Mouse (Mus musculus) lung, adult 2 months (tissue): ENCODE results near the gene Acad12.

ENCODE experiments used
- CTCF ChIP-seq: fragments of 200-500 bp; IDR thresholded peaks from 2 replicates; pipeline ENCODE4 v1.5.1; 2011; ENCODE audit warnings: mild to moderate bottlenecking, low read length, control low read depth; ENCODE audit not compliant: insufficient read depth
- POLR2A ChIP-seq: fragments of 200-500 bp; IDR thresholded peaks from 2 replicates; pipeline ENCODE4 v1.6.1; 2011; ENCODE audit warnings: low read depth, mild to moderate bottlenecking, control low read depth, low read length, borderline replicate concordance; ENCODE audit errors: extremely low read depth

DNA sequence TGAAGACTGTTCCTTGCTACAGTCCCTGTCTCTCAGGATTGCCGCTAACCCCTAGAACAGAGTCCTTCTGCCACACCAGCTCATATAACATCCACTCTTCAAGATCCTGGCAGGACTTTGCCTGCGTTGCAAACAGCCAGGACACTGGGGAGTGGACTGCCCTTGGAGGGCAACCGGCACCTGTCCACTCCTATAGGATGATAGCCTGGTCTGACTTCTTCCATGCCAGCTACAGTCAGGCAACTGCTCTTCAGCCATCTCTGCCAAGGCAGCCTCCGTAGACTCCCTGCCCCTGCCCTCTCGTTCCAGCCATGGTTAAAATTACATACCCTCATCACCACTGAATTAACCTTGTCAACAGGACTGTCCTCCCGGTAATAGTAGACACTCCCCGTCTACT is 69.5 kb downstream of the Acad12 start:
- TF ChIP-seq POLR2A (no peak), CTCF (no peak)
